Mouse (Mus musculus): ENCODE results near the gene Xab2. TPM values are rescaled to one million over a fixed set of nuclear protein-coding genes. Genes with fewer than 3 reads are reported as not detected.

Xab2 gene
- polyA plus RNA-seq, 1 experiment = 38.8 TPM

GRCm38 (mm10) chr8:3587391-3588257, 33.5 kb downstream of the Xab2 start:
- TF ChIP-seq GATA1 (IDR thresholded peaks at IDR 0.05; ENCODE audit: low read length) = no peak

DNA sequence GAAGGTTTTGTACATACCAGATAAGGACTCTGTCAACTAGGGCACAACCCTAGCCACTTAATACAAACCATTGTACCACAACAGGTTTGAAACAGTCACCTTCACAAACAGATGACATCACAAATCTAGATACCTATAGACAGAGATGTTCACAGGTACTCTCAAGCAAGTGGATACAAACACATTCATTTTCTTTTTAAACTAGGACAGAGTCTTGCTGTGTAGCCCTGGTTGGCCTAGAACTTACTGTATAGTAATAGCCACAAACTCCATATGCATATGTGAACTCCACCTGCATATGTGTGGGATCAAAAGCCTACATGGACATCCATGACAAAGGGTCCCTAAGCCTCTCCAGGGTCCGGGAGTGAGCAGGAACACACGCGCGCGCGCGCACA, 34.1 kb downstream of the Xab2 start, which contains the start of gene Camsap3:
Gene Camsap3, plus strand, starts transcription at position 301 of the 398 bp plus-strand sequence.
- TF ChIP-seq GATA1 (IDR thresholded peaks at IDR 0.05; ENCODE audit: low read length) = no peak

DNA sequence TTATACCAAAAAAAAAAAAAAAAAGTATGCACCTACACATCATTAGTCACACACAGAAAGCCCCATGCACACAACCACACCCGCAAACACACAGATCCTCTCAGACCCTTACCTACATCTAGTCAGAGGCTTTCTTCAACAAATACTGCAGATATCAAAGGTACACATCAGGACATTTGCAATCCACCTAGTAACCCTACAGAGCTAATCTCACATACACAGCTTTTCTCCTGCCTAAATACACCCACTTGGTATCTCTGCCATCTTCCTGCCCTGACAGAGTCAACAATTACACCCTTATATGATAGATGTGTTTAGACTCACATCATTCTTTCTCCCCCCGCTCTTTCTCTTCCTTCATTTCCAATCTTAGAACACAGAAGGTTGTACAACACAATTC, 34.7 kb downstream of the Xab2 start:
- no peak for TF ChIP-seq GATA1 (IDR thresholded peaks at IDR 0.05; ENCODE audit: low read length)

- TF ChIP-seq GATA1 (IDR thresholded peaks at IDR 0.05; ENCODE audit: low read length) = no peak
Observed at GRCm38 (mm10) chr8:3579390-3580364, 41.4 kb downstream of the Xab2 start.

DNA sequence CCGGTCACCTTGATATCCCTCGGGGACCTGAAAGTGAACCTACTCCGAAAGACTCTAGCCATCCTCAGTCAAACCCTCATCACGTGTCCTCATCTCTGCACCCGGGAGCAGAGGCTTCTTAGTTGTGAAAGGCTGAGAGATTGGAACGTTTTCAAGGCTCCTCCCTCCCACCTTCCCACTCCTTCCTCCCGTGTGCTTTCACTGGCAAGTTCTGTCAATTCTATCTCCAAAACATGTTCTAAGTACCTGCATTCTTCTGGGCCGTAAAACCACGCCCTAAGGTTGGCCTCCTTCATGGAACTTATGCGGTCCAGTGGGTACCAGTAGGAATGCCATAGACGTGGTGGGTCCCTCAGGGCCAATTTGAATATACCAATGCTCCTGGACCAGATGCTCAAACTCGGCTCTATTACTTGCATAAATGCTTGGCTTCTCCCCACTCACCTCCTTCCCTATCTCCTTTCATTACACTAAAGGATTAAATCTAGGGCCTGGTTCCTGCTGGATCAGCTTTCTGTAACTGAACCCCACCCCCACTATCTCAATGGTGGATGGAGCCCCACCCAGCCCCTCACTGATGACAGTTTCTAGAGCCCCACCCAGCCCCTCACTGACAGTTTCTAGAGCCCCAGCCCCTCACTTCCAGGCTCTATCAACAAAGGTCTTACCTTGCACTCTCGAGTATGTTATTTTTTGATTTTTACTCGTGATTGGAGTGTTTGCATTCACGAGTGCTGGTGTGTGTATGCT, 44.7 kb downstream of the Xab2 start:
- TF ChIP-seq GATA1 (IDR thresholded peaks at IDR 0.05; ENCODE audit: low read length) = no peak

- no peak for TF ChIP-seq GATA1 (IDR thresholded peaks at IDR 0.05; ENCODE audit: low read length)
Observed at GRCm38 (mm10) chr8:3574546-3574945, 46.6 kb downstream of the Xab2 start.

DNA sequence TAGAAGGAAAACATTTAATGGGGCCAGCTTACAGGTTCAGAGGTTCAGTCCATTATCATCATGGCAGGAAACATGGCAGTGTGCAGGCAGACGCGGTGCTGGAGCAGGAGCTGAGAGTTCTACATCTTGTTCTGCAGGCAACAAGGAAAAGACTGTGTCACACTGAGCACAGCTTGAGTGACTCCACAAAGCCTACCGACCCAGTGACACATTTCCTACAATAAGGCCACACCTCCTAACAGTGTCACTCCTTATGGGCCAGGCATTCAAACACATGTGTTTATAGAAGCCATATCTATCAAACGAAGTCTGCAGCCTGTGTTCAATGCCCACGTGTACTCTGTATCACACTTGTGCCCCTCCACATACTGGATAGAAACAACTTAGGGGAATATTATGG, 51.3 kb downstream of the Xab2 start:
- no peak for TF ChIP-seq GATA1 (IDR thresholded peaks at IDR 0.05; ENCODE audit: low read length)

DNA sequence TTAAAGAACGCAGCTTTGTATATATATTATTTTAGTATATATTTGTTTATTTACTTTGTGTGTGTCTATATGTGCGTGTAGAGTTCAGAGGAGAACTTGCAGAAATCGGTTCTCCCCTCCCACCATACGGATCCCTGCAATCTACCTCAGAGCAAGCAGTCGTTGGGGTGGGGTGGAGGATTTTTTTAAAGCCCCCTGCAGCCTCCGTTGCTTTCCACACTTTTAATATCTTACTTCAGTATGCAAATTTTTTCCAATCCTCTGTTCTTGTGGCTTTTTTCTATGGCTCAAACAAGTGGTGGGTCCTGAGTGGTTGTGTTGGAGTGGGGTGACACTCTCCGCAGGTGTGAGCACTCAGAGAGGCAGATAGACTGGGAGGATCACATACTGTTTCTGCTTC, 52.7 kb downstream of the Xab2 start:
- no peak for TF ChIP-seq GATA1 (IDR thresholded peaks at IDR 0.05; ENCODE audit: low read length)

- no peak for TF ChIP-seq GATA1 (IDR thresholded peaks at IDR 0.05; ENCODE audit: low read length)
Observed at GRCm38 (mm10) chr8:3567641-3568371, 53.3 kb downstream of the Xab2 start, which contains the start of gene C330021F23Rik. Gene C330021F23Rik, plus strand, starts transcription at chr8:3567990.

Other genes starting within 250 kb of the Xab2 start
- 24.9 and 32.4 TPM in 2 replicates for gene Arhgef18, start 228.3 kb downstream of the Xab2 start, polyA plus RNA-seq (2012)
- 0.45 and 0.79 TPM in 2 replicates for gene Pex11g, start 153.6 kb downstream of the Xab2 start, polyA plus RNA-seq (2012)
- 0.04 TPM in 1 of 2 replicates, not detected in the other for gene Tex45, start 150.5 kb downstream of the Xab2 start, polyA plus RNA-seq (2012)
- 14.9 and 16.7 TPM in 2 replicates for gene Zfp358, start 128.2 kb downstream of the Xab2 start, polyA plus RNA-seq (2012)
- gene Mcoln1, start 120.9 kb downstream of the Xab2 start, polyA plus RNA-seq (2012) = 106 and 187 TPM in 2 replicates
- gene Pnpla6, start 105.9 kb downstream of the Xab2 start, polyA plus RNA-seq (2012) = 23.2 and 24.6 TPM in 2 replicates
- not detected in 2 replicates for gene C330021F23Rik, start 53.3 kb downstream of the Xab2 start, polyA plus RNA-seq (2012)
- not detected in 2 replicates for gene Camsap3, start 34.0 kb downstream of the Xab2 start, polyA plus RNA-seq (2012)
- 50.5 and 55.8 TPM in 2 replicates for gene Pet100, start 232 bp upstream of the Xab2 start, polyA plus RNA-seq (2012)
- gene Pcp2, start 4.2 kb upstream of the Xab2 start, polyA plus RNA-seq (2012) = not detected in 2 replicates
- gene Stxbp2, start 9.6 kb upstream of the Xab2 start, polyA plus RNA-seq (2012) = 250 and 417 TPM in 2 replicates
- not detected in 2 replicates for gene Retn, start 34.5 kb upstream of the Xab2 start, polyA plus RNA-seq (2012)
- not detected in 2 replicates for gene Mcemp1, start 44.4 kb upstream of the Xab2 start, polyA plus RNA-seq (2012)
- not detected in 2 replicates for gene Fcor, start 51.0 kb upstream of the Xab2 start, polyA plus RNA-seq (2012)
- 22.4 and 25.8 TPM in 2 replicates for gene Trappc5, start 55.0 kb upstream of the Xab2 start, polyA plus RNA-seq (2012)
- not detected in 2 replicates for gene Fcer2a, start 72.9 kb upstream of the Xab2 start, polyA plus RNA-seq (2012)
- gene Clec4g, start 99.3 kb upstream of the Xab2 start, polyA plus RNA-seq (2012) = not detected in 2 replicates
- not detected in 2 replicates for gene Cd209a, start 127.7 kb upstream of the Xab2 start, polyA plus RNA-seq (2012)
- gene Cd209e, start 233.0 kb upstream of the Xab2 start, polyA plus RNA-seq (2012) = not detected in 2 replicates

Data from G1E-ER4 (cell line).